Mouse (Mus musculus) intestine, embryonic 16.5 days (tissue): ENCODE results near the gene Dpp7. TPM values are rescaled to one million over a fixed set of nuclear protein-coding genes. Genes with fewer than 3 reads are reported as not detected.

Experiments used
- ATAC-seq: fragments of 200-750 bp; cut with Nextera tagmentation; 2 replicates; pipeline ENCODE4 v1.8.0; 2017; ENCODE audit warnings: moderate TSS enrichment, moderate library complexity
- H3K27ac ChIP-seq: fragments of 300-500 bp; sonication (generic); 2 replicates; pipeline ENCODE4 v1.5.1; 2014; ENCODE audit warnings: mild to moderate bottlenecking, low read length
- H3K27me3 ChIP-seq: fragments of 300-500 bp; sonication (generic); replicated peaks from 2 replicates; pipeline ENCODE4 v1.6.1; 2014; ENCODE audit warnings: low read length, control low read depth, mixed read lengths; ENCODE audit not compliant: control insufficient read depth, insufficient read depth
- H3K36me3 ChIP-seq: fragments of 300-500 bp; sonication (generic); 2 replicates; pipeline ENCODE4 v1.6.1; 2014; ENCODE audit warnings: low read length, control low read depth; ENCODE audit not compliant: control insufficient read depth, insufficient read depth
- H3K4me1 ChIP-seq: fragments of 300-500 bp; sonication (generic); 2 replicates; pipeline ENCODE4 v1.6.1; 2014; ENCODE audit warnings: low read length, control low read depth, mixed read lengths; ENCODE audit not compliant: control insufficient read depth, insufficient read depth
- H3K4me2 ChIP-seq: fragments of 300-500 bp; sonication (generic); 2 replicates; pipeline ENCODE4 v1.6.1; 2014; ENCODE audit warnings: low read depth, low read length, control low read depth
- H3K4me3 ChIP-seq: fragments of 300-500 bp; sonication (generic); 2 replicates; pipeline ENCODE4 v1.5.1; 2014; ENCODE audit warnings: mild to moderate bottlenecking, low read length
- H3K9ac ChIP-seq: fragments of 300-500 bp; sonication (generic); 2 replicates; pipeline ENCODE4 v1.6.1; 2014; ENCODE audit warnings: low read depth, low read length
- H3K9me3 ChIP-seq: fragments of 300-500 bp; sonication (generic); 2 replicates; pipeline ENCODE4 v1.6.1; 2016; ENCODE audit warnings: low read length, control low read depth; ENCODE audit not compliant: control insufficient read depth
- WGBS: fragments of 180-500 bp; shearing (Covaris S2); extraction: QIAGEN DNeasy Blood & Tissue Kit; methylation state at CpG from one replicate; pipeline ENCODE4 v1.1.7; 2014; 5-methylcytosine and 5-hydroxymethylcytosine counted together
- polyA plus RNA-seq: library from polyadenylated mRNA; unstranded; fragments of >200 nt; fragmentation: Nextera tagmentation; extraction: Ambion mirVana; gene quantifications from 2 replicates; pipeline ENCODE4 v1.2.1, GENCODE M21; 2015

Gene Dpp7
- polyA plus RNA-seq, 1 experiment from 2014 or later: 74.4 TPM

- H3K27ac ChIP-seq: no peak overlapping the region
- peaks cover 25% of the 10 kb centered on the region for H3K4me1 ChIP-seq
- H3K9me3 ChIP-seq: no peaks in the 10 kb centered on the region
- H3K4me2 ChIP-seq: no peak overlapping the region
- H3K27me3 ChIP-seq: peaks cover 30% of the 10 kb centered on the region; the same call in 1 of the 2 replicates
- peak overlapping the region; percentile 73; the same call in 1 of the 2 replicates for H3K9ac ChIP-seq
- H3K36me3 ChIP-seq: no peaks in the 10 kb centered on the region
- ATAC-seq: no peak
- 50% methylated on average over 1 of the region's 1 CpGs for WGBS
- peak overlapping the region; percentile 64; the same call in 1 of the 2 replicates for H3K4me3 ChIP-seq
These were observed 40.9 kb upstream of the Dpp7 start for GRCm38 (mm10) chr2:25397010-25397409.

DNA sequence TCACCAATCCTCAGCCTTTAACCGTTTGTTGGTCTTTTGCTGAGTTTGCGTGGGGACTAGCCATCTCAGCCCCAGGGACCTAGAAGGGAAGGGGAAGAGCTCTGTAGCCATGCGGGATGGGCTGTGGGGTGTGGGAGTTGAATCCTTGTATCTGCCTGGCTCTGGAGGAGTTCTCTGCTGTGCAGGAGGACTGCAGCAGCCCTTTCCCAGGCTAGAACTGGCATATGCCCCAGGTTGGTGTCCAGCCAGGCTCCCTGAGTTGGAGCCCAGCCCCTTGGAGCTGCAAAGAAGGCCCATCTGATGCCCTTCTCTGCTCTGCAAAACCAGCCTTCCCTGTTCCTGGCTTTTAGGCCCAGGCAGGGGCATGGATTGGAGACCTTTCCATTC is 40.4 kb upstream of the Dpp7 start:
- Histone ChIP-seq H3K4me3 (peak overlapping the region; percentile 64), H3K36me3 (no peaks in the 10 kb centered on the region), H3K4me2 (peak overlapping the region; percentile 88), H3K27me3 (peaks cover 30% of the 10 kb centered on the region; the same call in 1 of the 2 replicates), H3K9ac (peak overlapping the region; percentile 73; the same call in 1 of the 2 replicates), H3K4me1 (peaks cover 25% of the 10 kb centered on the region), H3K27ac (no peak overlapping the region), H3K9me3 (no peaks in the 10 kb centered on the region)
- 42% methylated on average over 3 of the region's 3 CpGs for WGBS
- ATAC-seq: no peak

- H3K4me1 ChIP-seq: peaks cover 25% of the 10 kb centered on the region
- peak within 1 kb of the TSS; percentile 69 for H3K27ac ChIP-seq
- no peaks in the 10 kb centered on the region for H3K36me3 ChIP-seq
- peak within 1 kb of the TSS; percentile 64 for H3K4me3 ChIP-seq
- peak; percentile 90 for ATAC-seq
- 1% methylated on average over 57 of the region's 57 CpGs for WGBS
- peaks cover 26% of the 10 kb centered on the region; the same call in 1 of the 2 replicates for H3K27me3 ChIP-seq
- H3K4me2 ChIP-seq: peak within 1 kb of the TSS; percentile 88
- no peaks in the 10 kb centered on the region for H3K9me3 ChIP-seq
- H3K9ac ChIP-seq: peak within 1 kb of the TSS; percentile 73
These were observed 39.8 kb upstream of the Dpp7 start, which contains the start of gene Entpd2 for GRCm38 (mm10) chr2:25395721-25396596. Entpd2 (plus strand) TSS chr2:25395874.

DNA sequence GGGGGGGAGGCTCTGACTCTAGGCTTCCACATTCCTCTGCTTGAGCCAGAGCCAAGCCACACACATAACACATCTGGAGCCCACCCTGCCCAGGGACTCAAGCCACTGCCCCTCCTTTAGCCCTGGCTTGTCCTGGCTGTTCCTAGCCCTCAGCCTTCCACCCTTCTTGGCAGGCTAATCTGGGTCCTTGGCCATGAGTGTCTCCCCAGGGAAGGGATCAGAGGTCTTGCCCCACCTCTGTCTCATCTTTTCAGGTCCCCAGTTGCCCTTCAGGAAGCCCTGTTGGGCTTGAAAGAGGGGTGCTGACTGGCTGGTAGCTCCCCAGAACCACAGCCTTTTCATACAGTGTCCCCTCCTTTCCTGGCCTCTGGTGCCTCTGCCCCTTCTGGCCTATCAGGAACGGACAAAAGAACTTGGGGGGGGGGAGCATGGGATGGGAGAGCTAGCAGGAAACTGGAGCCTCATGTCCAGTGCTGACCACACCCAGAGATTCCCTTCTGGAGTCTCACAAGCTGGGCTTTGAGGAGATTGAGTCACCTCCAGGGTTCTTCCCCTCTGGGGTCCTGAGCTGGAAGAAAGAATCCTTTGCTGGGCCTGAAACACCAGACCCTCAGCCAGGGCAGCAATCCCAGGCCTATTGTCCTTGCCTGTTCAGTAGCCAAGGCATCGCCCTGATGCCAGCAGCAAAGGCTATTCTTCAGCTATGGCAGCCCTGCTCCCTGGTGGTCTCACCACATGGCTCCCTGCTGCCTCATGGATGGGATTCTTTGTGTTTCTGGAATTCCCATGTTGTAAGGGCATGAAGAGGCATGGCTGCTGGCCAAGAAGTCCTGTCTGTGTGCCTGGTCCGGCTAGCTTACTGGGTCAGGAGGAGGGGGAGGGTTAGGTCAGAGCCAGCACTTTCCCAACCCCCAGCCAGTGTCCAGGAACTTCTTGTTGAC is 38.4 kb upstream of the Dpp7 start:
- 0 out of 2 replicates have a peak, but pooled peaks have one; percentile 10 for ATAC-seq
- 41% methylated on average over 3 of the region's 3 CpGs for WGBS
- no peaks in the 10 kb centered on the region for H3K36me3 ChIP-seq
- no peak overlapping the region for H3K4me2 ChIP-seq
- H3K9me3 ChIP-seq: no peaks in the 10 kb centered on the region
- H3K27me3 ChIP-seq: peaks cover 13% of the 10 kb centered on the region; the same call in 1 of the 2 replicates
- H3K4me1 ChIP-seq: peaks cover 19% of the 10 kb centered on the region
- H3K27ac ChIP-seq: 0 out of 2 replicates have a peak overlapping the region, but pooled peaks have one; percentile 6
- no peak overlapping the region for H3K9ac ChIP-seq
- no peak overlapping the region for H3K4me3 ChIP-seq

- Histone ChIP-seq H3K4me3 (no peak overlapping the region), H3K9me3 (no peaks in the 10 kb centered on the region), H3K4me2 (no peak overlapping the region), H3K4me1 (peaks cover 15% of the 10 kb centered on the region), H3K9ac (no peak overlapping the region), H3K36me3 (no peaks in the 10 kb centered on the region), H3K27ac (no peak overlapping the region), H3K27me3 (no peaks in the 10 kb centered on the region)
- WGBS: 62% methylated on average over 5 of the region's 5 CpGs
- ATAC-seq: no peak
These were observed 35.1 kb upstream of the Dpp7 start for GRCm38 (mm10) chr2:25391266-25391665.

DNA sequence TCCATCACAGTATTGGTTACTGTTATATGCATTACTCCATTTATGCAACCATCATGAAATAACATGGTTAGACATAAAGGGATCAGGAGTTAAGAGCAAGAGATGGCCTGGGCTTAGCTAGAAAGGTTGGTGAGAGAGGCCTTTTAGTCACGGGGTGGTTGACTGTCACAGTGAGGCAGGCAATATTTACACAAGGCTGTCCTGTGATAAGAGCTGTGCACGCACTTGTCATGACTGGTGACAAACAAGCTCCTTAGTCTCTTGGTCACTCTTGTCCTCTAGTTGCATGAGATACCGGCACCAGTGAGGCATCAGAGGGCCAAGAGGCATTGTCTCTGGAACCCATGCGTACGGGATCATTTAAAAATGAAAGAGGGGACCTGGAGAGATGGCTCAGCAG is 28.3 kb upstream of the Dpp7 start:
- Histone ChIP-seq H3K36me3 (no peaks in the 10 kb centered on the region), H3K27me3 (no peaks in the 10 kb centered on the region), H3K4me3 (no peak overlapping the region), H3K9ac (no peak overlapping the region), H3K4me2 (no peak overlapping the region), H3K4me1 (no peaks in the 10 kb centered on the region), H3K9me3 (no peaks in the 10 kb centered on the region), H3K27ac (no peak overlapping the region)
- 59% methylated on average over 5 of the region's 5 CpGs for WGBS
- peak; percentile 40; the same call in 1 of the 2 replicates for ATAC-seq

DNA sequence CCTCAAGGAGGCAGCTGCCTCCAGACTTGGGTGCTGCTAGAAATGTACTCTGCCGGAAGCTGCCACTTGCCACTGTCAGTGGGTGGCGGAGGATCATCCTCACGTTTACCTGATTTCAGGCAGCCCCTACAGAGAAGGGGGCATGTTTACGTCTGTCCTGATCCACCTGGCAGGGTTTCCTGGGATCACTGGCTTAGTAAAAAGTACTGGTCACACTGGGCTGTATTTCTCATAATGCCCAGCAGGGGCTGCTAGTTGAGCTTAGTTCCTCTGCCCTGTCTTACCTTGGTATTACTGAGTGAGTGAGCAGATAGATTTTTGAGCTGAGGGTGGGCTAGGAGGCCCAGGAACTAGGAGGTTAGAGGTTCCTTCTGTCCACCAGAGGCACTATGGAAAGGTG is 20.4 kb upstream of the Dpp7 start:
- peaks cover 18% of the 10 kb centered on the region for H3K36me3 ChIP-seq
- no peaks in the 10 kb centered on the region for H3K9me3 ChIP-seq
- H3K4me3 ChIP-seq: no peak overlapping the region
- H3K27me3 ChIP-seq: no peaks in the 10 kb centered on the region
- H3K27ac ChIP-seq: no peak overlapping the region
- 64% methylated on average over 4 of the region's 4 CpGs for WGBS
- H3K4me1 ChIP-seq: peaks cover 18% of the 10 kb centered on the region
- no peak overlapping the region for H3K4me2 ChIP-seq
- no peak for ATAC-seq
- no peak overlapping the region for H3K9ac ChIP-seq

GRCm38 (mm10) chr2:25373431-25373830 is 17.3 kb upstream of the Dpp7 start:
- Histone ChIP-seq H3K36me3 (peaks cover 18% of the 10 kb centered on the region), H3K27ac (no peak overlapping the region), H3K9me3 (no peaks in the 10 kb centered on the region), H3K9ac (peak overlapping the region; percentile 74), H3K27me3 (no peaks in the 10 kb centered on the region), H3K4me3 (peak overlapping the region; percentile 67), H3K4me2 (peak overlapping the region; percentile 90), H3K4me1 (peaks cover 20% of the 10 kb centered on the region)
- 40% methylated on average over 2 of the region's 2 CpGs for WGBS
- ATAC-seq: no peak
